Mouse (Mus musculus) midbrain, embryonic 15.5 days (tissue): Measurements from ENCODE around the gene Klri1. TPM values are rescaled to one million over a fixed set of nuclear protein-coding genes. Genes with fewer than 3 reads are reported as not detected.
"Not testable (repeated sequence)": the region's sequence is repeated elsewhere in the genome, so short reads cannot be mapped to it uniquely, and the experiment has no call there.

ENCODE experiments used
- ATAC-seq: fragments of 200-750 bp; cut with Nextera tagmentation; replicated peaks from 2 replicates; pipeline ENCODE4 v1.8.0; 2017; ENCODE audit warnings: moderate TSS enrichment
- H3K27ac ChIP-seq: fragments of 300-500 bp; sonication (generic); 2 replicates; pipeline ENCODE4 v1.5.1; 2015; ENCODE audit warnings: mild to moderate bottlenecking, inconsistent platforms
- H3K27me3 ChIP-seq: fragments of 300-500 bp; sonication (generic); replicated peaks from 2 replicates; pipeline ENCODE4 v1.6.1; 2015; ENCODE audit warnings: inconsistent platforms
- H3K36me3 ChIP-seq: fragments of 300-500 bp; sonication (generic); replicated peaks from 2 replicates; pipeline ENCODE4 v1.6.1; 2015; ENCODE audit warnings: inconsistent platforms
- H3K4me1 ChIP-seq: fragments of 300-500 bp; sonication (generic); 2 replicates; pipeline ENCODE4 v1.6.1; 2015; ENCODE audit warnings: inconsistent platforms
- H3K4me2 ChIP-seq: fragments of 300-500 bp; sonication (generic); 2 replicates; pipeline ENCODE4 v1.6.1; 2015; ENCODE audit warnings: inconsistent platforms, mild to moderate bottlenecking, moderate library complexity
- H3K4me3 ChIP-seq: fragments of 300-500 bp; sonication (generic); 2 replicates; pipeline ENCODE4 v1.5.1; 2015; ENCODE audit warnings: mild to moderate bottlenecking, inconsistent platforms
- H3K9ac ChIP-seq: fragments of 300-500 bp; sonication (generic); 2 replicates; pipeline ENCODE4 v1.6.1; 2015; ENCODE audit warnings: mild to moderate bottlenecking, inconsistent platforms
- H3K9me3 ChIP-seq: fragments of 300-500 bp; sonication (generic); 2 replicates; pipeline ENCODE4 v1.6.1; 2016; ENCODE audit warnings: inconsistent platforms
- WGBS: fragments of 180-500 bp; shearing (Covaris S2); methylation state at CpG from one replicate; pipeline ENCODE4 v1.1.7; 2015; ENCODE audit warnings: mixed read lengths; 5-methylcytosine and 5-hydroxymethylcytosine counted together
- polyA plus RNA-seq: library from polyadenylated mRNA; unstranded; fragments of >200 nt; fragmentation: Nextera tagmentation; extraction: Ambion mirVana; gene quantifications from 2 replicates; pipeline ENCODE4 v1.2.1, GENCODE M21; 2015

Klri1 gene
- polyA plus RNA-seq: not detected in 2 replicates

DNA sequence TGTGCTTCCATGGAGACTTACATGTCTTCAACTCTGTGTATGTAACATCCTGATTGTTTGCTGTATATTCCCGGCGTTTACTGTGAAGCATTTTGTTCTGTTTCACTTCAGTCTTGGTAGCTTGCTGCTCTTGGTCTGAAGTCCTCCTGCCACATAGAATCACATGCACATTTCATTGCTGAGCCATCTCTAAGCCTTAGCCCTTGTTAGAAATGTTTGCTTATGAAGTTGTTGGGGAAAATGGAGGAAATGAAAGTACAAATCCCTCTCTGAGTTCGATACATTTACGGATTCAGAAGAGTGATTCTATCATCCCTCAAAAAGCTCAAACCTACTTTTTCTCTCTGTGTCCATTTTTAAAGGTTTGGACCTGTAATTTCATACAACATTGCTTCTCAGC is at the start of gene Klri1:
Gene Klri1 (minus strand): TSS at position 101 of the 400 bp plus-strand sequence.
- no peak for ATAC-seq
- no peaks in the 10 kb centered on the region for H3K36me3 ChIP-seq

DNA sequence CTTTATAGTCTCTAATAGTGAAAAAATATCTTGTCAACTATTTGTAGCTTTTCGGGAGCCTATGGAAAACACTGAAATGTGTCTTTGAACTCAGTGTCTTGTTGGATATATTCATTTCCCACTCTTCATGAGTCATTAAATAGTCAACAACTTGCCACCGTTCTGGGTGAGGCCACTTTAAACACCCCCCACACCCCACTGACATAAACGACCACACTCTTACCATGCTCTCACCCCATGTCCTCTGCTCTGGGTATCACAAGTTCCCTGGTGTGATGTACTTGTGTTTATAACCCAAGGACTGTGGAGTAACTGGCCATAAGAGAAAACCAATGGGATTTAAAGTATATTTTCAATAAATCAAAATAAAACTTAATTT is 30.7 kb upstream of the Klri1 start:
- no peak for ATAC-seq
- Histone ChIP-seq H3K27me3 (no peaks in the 10 kb centered on the region), H3K36me3 (no peaks in the 10 kb centered on the region), H3K9me3 (no peaks in the 10 kb centered on the region), H3K27ac (no peak overlapping the region), H3K4me2 (no peak overlapping the region), H3K4me3 (no peak overlapping the region), H3K9ac (no peak overlapping the region), H3K4me1 (no peaks in the 10 kb centered on the region)
- WGBS: 81% methylated on average over 3 of the region's 3 CpGs

More for the DNA sequence above, at the start of gene Klri1:
- H3K4me1 ChIP-seq: no peaks in the 10 kb centered on the region
- H3K9ac ChIP-seq: no peak within 1 kb of the TSS
- no peak within 1 kb of the TSS for H3K4me3 ChIP-seq
- no peaks in the 10 kb centered on the region for H3K27me3 ChIP-seq
- H3K9me3 ChIP-seq: no peaks in the 10 kb centered on the region
- 94% methylated on average over 4 of the region's 4 CpGs for WGBS
- H3K4me2 ChIP-seq: no peak within 1 kb of the TSS
- no peak within 1 kb of the TSS for H3K27ac ChIP-seq

DNA sequence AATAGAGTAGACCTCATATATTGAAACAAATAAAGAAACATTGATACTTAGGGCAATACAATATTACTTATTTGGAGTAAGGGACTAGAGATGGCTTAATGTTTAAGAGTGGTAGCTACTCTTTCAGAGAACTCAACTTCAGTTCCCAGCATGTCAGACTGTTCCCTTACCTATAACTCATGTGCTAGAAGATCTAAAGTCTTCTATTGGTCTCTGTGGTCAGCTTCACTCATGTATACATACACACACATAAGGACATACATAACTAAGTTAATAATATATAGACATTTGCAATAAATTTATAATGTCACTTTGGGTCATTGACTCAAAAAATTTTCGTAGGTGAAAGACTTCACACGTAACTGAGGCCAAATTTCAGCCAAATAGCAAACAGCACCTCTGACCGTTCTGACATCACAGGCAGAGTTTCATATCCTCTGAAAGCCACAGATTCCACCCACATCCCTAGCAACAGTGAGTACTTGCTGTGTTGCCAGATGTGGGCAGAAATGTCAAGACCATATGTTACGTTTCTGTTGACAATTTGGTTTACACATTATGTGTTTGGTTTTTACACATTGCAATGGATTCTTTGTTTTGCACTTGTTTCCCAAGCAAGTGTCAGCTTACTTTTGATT is 30.2 kb upstream of the Klri1 start:
- H3K9me3 ChIP-seq: no peaks in the 10 kb centered on the region
- H3K4me2 ChIP-seq: no peak overlapping the region
- H3K27ac ChIP-seq: no peak overlapping the region
- 87% methylated on average over 4 of the region's 4 CpGs for WGBS
- no peak overlapping the region for H3K4me3 ChIP-seq
- ATAC-seq: no peak
- H3K4me1 ChIP-seq: no peaks in the 10 kb centered on the region
- no peak overlapping the region for H3K9ac ChIP-seq
- H3K36me3 ChIP-seq: no peaks in the 10 kb centered on the region
- H3K27me3 ChIP-seq: no peaks in the 10 kb centered on the region

DNA sequence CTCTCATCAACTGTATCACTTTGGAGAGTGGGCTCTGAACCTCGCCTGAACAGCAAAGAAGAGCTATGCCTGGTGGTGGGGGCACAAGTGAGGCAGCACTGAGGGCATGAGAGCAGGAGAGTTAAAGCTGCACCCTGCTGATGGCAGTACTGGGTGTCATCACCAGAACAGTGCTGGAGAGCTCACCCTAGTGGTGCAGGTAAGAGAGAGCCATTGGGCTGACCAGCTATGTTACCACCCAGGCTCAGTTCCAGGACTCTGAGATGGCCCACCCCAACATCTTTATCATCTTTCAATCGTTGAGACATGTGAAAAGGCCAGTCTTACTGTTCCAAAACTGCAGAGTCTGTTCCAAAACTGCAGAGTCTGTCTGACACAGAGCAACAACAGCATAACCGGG is 29.2 kb upstream of the Klri1 start:
- no peaks in the 10 kb centered on the region for H3K27me3 ChIP-seq
- H3K9ac ChIP-seq: no peak overlapping the region
- no peaks in the 10 kb centered on the region for H3K9me3 ChIP-seq
- no peaks in the 10 kb centered on the region for H3K36me3 ChIP-seq
- no peaks in the 10 kb centered on the region for H3K4me1 ChIP-seq
- H3K4me3 ChIP-seq: no peak overlapping the region
- no peak overlapping the region for H3K4me2 ChIP-seq
- 57% methylated on average over 3 of the region's 3 CpGs for WGBS
- H3K27ac ChIP-seq: no peak overlapping the region
- no peak for ATAC-seq

DNA sequence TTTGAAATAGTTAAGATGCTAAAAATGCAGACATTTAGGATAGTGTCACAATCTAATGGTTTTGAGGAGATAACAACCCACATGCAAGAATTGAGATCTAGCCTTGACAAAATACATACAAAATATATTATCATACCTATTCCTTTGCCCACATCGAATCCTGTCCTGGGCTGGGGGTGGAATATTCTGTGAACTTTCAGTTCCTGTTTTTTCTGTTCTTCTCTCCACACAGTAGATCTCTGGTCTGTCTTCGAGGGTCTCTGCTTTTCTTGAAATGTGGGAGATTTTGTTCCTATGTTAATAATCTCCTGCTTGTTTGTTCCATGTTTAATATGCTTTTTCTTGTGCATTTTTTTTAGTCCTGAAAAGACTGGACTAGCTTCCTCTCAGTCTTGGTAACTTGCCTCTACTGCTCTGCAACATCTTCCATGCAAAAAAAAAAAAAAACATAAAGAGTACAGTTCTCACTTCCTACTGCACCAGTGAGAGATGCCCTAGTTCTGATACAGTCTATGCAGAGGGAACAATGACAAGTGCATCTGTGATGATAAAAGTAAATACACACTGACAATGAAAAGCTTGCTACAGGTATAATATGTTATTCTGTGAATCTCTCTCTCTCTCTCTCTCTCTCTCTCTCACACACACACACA is 23.3 kb upstream of the Klri1 start, which contains the start of gene Klri2:
Gene Klri2 (minus strand): TSS at position 416 of the 653 bp plus-strand sequence.
- ATAC-seq: no peak
- no peaks in the 10 kb centered on the region for H3K4me1 ChIP-seq
- no peak within 1 kb of the TSS for H3K4me2 ChIP-seq
- no peaks in the 10 kb centered on the region for H3K36me3 ChIP-seq
- no peak within 1 kb of the TSS for H3K27ac ChIP-seq
- no peak within 1 kb of the TSS for H3K4me3 ChIP-seq
- no peaks in the 10 kb centered on the region for H3K9me3 ChIP-seq
- H3K27me3 ChIP-seq: no peaks in the 10 kb centered on the region
- H3K9ac ChIP-seq: no peak within 1 kb of the TSS
- 75% methylated on average over 2 of the region's 2 CpGs for WGBS

DNA sequence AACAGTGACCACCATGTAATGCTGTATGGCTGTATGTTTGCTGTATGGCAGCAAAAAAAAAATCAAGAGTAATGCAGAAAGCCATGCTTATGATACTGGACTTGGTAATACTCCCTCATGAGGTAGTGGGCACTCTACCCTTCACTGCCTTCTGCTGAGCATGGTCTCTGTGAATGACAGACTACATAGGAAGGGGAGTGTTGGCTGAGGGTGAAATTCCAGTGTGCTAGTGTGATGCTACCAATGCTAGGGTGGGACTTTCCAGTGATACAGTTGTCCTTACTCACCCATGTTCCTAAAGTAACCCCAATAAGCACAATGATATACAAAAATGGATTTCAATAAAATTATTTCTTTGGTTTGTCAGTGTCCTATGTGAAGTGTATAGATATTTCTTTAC is 19.5 kb upstream of the Klri1 start:
- Histone ChIP-seq H3K4me3 (no peak overlapping the region), H3K9ac (no peak overlapping the region), H3K27ac (no peak overlapping the region), H3K4me2 (no peak overlapping the region), H3K27me3 (no peaks in the 10 kb centered on the region), H3K36me3 (no peaks in the 10 kb centered on the region), H3K4me1 (no peaks in the 10 kb centered on the region), H3K9me3 (no peaks in the 10 kb centered on the region)
- ATAC-seq: no peak

DNA sequence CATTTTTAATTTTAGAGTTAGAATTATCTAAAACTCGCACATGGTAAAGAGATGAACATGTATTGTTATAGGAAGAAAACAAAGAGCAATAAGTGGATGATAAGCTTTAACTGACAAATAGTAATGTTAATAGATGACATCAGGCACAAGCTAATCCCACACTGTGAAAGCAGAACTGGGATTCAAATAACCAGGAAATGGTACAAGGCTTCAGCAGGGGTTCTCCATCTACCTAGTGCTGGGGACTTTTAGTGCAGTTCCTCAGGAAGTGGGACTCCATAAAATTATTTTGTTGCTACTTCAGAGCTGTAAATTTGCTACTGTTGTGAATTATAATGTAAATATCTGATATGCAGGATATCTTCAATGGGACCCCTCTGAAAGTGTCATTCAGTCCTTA is 10.3 kb upstream of the Klri1 start:
- WGBS: 90% methylated on average over 1 of the region's 1 CpGs
- no peaks in the 10 kb centered on the region for H3K9me3 ChIP-seq
- H3K27ac ChIP-seq: no peak overlapping the region
- no peak overlapping the region for H3K4me2 ChIP-seq
- no peaks in the 10 kb centered on the region for H3K27me3 ChIP-seq
- no peak for ATAC-seq
- H3K9ac ChIP-seq: no peak overlapping the region
- no peaks in the 10 kb centered on the region for H3K4me1 ChIP-seq
- H3K4me3 ChIP-seq: no peak overlapping the region
- no peaks in the 10 kb centered on the region for H3K36me3 ChIP-seq

DNA sequence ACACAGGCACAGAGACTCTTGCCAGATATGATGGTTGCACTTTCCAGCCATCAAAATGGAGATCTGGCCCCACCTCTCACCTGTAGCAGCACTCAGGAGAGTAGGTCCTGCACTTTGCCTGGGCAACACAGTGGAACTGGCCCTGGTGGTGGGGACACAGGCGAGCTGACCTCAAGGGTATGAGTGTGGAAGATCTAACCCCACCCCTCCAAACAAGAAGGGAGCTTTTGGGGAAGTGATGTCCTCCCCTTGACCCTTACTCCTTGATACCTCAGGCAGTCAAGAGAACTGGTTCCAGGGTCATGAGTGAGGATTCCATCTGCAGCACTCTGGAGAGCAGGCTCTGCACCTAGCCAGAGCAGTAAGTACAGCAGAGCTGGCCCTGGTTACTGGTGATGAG is 4.5 kb upstream of the Klri1 start:
- no peaks in the 10 kb centered on the region for H3K9me3 ChIP-seq
- no peak overlapping the region for H3K4me2 ChIP-seq
- no peaks in the 10 kb centered on the region for H3K27me3 ChIP-seq
- H3K4me1 ChIP-seq: no peaks in the 10 kb centered on the region
- ATAC-seq: no peak
- WGBS: 54% methylated on average over 1 of the region's 1 CpGs
- H3K9ac ChIP-seq: no peak overlapping the region
- H3K36me3 ChIP-seq: no peaks in the 10 kb centered on the region
- H3K27ac ChIP-seq: no peak overlapping the region
- no peak overlapping the region for H3K4me3 ChIP-seq

DNA sequence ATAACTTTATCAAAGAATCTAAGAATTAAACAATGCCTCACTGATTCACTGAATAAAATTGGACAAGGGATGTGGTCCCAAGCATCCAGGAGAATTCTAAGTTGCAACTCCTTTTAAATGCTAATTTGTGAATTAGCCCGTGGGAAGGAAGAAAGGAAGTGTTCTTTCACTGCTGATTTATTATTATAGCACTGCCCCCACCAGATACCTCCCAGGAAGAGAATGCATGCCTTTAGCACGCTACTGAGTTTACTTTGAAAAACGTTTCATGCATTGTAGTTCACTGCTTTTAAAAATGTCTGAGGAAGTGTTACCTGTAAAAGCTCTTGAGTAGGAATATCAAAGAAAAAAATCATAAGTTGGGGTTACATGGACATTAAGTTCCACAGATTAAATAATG is 3.6 kb upstream of the Klri1 start:
- Histone ChIP-seq H3K27me3 (no peaks in the 10 kb centered on the region), H3K4me3 (no peak overlapping the region), H3K9me3 (no peaks in the 10 kb centered on the region), H3K4me1 (no peaks in the 10 kb centered on the region), H3K36me3 (no peaks in the 10 kb centered on the region), H3K27ac (no peak overlapping the region), H3K4me2 (no peak overlapping the region), H3K9ac (no peak overlapping the region)
- ATAC-seq: no peak
- WGBS: 21% methylated on average over 3 of the region's 3 CpGs

DNA sequence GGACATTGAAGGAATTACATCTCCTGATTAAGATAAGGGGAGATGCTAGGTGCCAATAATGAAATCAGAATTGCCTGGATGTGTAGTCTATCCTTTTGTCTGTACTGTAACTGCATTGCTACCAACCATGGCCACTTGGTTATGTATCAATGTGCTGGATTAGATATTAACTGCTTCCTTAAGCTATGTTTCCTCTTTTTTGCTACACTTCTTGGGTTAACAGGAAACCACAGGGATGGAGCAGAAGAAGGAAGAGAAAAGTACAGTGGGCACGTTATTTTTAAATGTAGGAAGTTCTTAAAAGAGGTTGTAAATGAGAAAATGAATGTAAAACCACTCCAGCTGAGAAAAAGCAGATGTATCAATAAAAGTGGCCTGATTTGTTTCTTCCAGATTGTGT is 3.4 kb downstream of the Klri1 start:
- Histone ChIP-seq H3K4me2 (no peak overlapping the region), H3K36me3 (no peaks in the 10 kb centered on the region), H3K27me3 (no peaks in the 10 kb centered on the region), H3K4me1 (no peaks in the 10 kb centered on the region), H3K27ac (no peak overlapping the region), H3K4me3 (no peak overlapping the region), H3K9ac (no peak overlapping the region), H3K9me3 (no peaks in the 10 kb centered on the region)
- 64% methylated on average over 1 of the region's 1 CpGs for WGBS
- no peak for ATAC-seq

DNA sequence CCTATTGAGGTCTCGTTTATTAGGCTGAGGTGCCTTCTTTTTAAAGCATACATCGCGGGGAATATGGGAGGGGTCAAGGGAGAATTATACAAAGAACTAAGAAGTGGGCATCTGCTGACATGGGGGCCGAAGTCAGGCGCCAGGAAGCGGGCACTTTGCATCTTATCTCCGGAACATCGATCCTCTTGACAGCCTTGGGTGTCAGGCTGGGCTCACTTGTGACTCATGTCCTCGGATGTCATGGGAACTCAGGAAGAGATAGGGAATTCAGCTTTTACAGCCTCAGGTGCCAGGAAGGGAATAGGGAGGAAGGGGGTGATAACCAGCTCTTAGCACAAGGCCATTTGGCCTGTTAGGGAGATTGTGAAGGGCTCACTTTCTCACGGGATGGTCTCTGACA is 25.5 kb downstream of the Klri1 start:
- WGBS: 87% methylated on average over 10 of the region's 10 CpGs
- H3K27me3 ChIP-seq: not testable (repeated sequence)

DNA sequence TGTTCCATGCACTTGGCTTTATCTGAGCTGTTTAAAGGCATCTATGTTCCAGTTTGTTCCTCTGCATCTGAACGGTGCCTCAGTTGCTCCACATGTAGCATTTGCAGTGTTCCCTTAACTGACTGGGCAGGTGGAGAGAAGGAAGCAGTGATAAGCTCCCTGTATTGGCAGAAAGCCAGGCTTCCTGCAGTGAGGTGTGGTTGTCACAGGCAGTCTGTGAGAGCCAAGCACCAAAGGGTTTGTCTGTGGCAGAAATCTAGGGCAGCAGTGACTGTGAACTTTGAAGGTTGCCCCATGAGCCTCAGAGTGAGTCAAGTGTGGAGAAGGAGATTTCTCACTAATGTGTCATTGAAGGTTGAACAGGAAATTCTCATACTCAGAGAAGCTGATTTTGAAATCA is 36.6 kb downstream of the Klri1 start:
- Histone ChIP-seq H3K27ac (no peak overlapping the region), H3K4me3 (no peak overlapping the region), H3K4me2 (no peak overlapping the region), H3K9me3 (no peaks in the 10 kb centered on the region), H3K9ac (no peak overlapping the region), H3K4me1 (no peaks in the 10 kb centered on the region), H3K27me3 (no peaks in the 10 kb centered on the region), H3K36me3 (no peaks in the 10 kb centered on the region)
- no peak for ATAC-seq
- 68% methylated on average over 1 of the region's 1 CpGs for WGBS

More for the DNA sequence above, 25.5 kb downstream of the Klri1 start:
- H3K9me3 ChIP-seq, H3K27ac ChIP-seq, H3K4me2 ChIP-seq, ATAC-seq, H3K36me3 ChIP-seq, H3K9ac ChIP-seq, H3K4me1 ChIP-seq, H3K4me3 ChIP-seq: not testable (repeated sequence)

DNA sequence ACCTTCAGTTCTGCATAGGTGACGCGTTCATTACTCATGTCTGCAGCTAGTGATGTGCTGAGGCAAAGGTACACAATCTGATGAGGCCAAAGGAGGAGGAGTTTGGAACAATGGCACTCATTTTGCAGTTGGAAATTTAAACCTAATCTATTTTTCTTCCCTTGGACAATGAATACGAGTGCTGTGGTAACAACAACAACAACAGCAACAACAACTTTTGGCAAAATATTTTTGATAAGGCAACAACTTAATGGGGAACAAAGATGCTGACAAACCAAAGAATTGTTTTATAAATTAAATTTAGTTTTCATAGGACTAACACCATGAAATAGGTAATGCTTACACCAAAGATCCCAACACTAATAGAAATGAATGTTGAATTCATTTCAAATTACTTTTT is 38.1 kb downstream of the Klri1 start, which contains the start of gene Klrc1:
Gene Klrc1 (minus strand): TSS at position 101 of the 400 bp plus-strand sequence.
- WGBS: 80% methylated on average over 3 of the region's 3 CpGs
- Histone ChIP-seq H3K4me2 (no peak within 1 kb of the TSS), H3K9me3 (no peaks in the 10 kb centered on the region), H3K4me3 (no peak within 1 kb of the TSS), H3K9ac (no peak within 1 kb of the TSS), H3K36me3 (no peaks in the 10 kb centered on the region), H3K27ac (no peak within 1 kb of the TSS), H3K27me3 (no peaks in the 10 kb centered on the region), H3K4me1 (no peaks in the 10 kb centered on the region)
- ATAC-seq: no peak
